Mouse (Mus musculus): Measurements from ENCODE around the gene Hmgb2. TPM values are rescaled to one million over a fixed set of nuclear protein-coding genes. Genes with fewer than 3 reads are reported as not detected.
A peak's percentile ranks its signal among the peaks of the same experiment; 100 is the strongest.
"Not testable (repeated sequence)": the region's sequence is repeated elsewhere in the genome, so short reads cannot be mapped to it uniquely, and the experiment has no call there.

Gene Hmgb2
- polyA plus RNA-seq (2017; shearing (Covaris generic)): 100 to 1,000 TPM; 214 to 242 TPM

GRCm38 (mm10) chr8:57511316-57512118 lies at the start of gene Hmgb2:
Hmgb2 (plus strand) TSS chr8:57511907.
- ATAC-seq: peak; percentile 94

GRCm38 (mm10) chr8:57462839-57463238 lies 48.9 kb upstream of the Hmgb2 start:
- ATAC-seq: no peak

DNA sequence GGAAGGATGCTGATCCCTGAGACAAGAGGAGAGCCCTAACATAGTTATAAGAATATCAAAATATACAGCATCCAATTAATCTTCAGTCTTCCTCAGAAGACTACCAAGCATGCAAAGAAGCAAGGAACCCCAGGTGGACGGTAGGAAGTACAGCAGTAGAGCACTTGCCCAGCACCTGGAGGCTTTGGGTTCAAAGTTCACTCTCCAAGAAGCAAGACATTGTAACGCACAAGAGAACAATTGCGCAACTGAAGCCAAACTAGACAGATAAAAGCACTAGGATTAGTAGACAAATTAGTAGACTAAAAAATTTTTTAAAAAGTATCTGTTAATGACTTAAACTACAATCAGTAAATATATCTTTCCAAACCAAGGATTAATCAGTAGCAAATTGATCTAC lies 48.0 kb upstream of the Hmgb2 start:
- no peak for ATAC-seq

- no peak for ATAC-seq
Measured at GRCm38 (mm10) chr8:57468624-57469023, 43.1 kb upstream of the Hmgb2 start.

DNA sequence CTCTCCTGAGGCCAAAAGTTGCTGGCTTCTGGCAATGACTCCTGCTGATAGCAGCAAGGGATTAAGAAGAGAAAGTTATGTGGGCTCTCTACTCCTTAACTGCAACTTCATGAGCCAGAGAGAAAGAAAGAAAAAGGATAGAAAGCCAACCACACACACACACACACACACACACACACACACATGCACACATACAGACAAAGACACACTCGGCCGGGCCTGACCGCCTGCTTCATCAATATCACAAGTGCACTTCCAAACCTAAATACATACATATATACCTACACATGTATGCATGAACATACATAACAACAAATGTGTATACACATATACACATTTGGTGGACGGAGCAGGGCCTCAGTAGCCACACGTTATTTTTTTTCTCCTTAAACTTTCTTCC lies 40.8 kb upstream of the Hmgb2 start:
- no peak for ATAC-seq

GRCm38 (mm10) chr8:57473751-57474150 lies 38.0 kb upstream of the Hmgb2 start:
- no peak for ATAC-seq

- ATAC-seq: no peak
Measured at GRCm38 (mm10) chr8:57478406-57478805, 33.3 kb upstream of the Hmgb2 start.

DNA sequence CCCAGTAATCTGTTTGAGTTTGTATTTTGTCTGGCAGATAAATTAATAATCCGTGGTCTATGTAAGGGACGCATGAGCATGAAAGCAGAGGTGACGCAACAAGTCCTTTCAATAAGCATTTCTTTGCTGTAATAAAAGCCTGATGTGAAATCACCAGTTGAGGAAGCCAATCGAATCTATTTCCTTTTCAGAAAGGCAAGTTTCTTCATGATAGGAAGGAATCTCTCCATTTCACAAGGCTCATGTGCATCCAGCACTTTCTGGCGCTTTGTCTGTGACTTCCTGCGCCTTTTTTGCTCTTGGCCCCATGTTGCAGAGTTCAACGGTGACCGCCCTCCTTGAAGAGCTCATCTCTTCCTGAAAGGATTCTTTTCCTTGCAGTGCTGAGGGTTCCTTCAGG lies 32.0 kb upstream of the Hmgb2 start:
- ATAC-seq: no peak

DNA sequence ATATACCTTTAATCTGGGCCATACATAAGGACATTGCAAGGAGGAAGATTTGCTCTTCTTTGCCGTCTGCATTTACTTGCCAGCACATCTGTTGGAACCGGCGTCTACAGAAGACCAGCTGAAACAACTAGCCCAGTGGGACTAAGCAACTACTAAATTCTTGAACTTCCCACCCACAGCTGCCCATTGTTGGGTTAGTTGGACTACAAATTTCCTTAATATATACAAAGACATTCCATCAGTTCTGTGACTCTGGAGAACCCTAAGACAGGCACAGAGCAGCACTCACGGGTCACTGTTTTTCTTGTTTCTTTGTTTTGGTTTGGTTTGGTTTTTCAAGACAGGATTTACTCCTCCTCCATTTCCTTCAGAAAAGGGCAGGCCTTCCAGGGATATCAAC lies 31.1 kb upstream of the Hmgb2 start:
- ATAC-seq: no peak

DNA sequence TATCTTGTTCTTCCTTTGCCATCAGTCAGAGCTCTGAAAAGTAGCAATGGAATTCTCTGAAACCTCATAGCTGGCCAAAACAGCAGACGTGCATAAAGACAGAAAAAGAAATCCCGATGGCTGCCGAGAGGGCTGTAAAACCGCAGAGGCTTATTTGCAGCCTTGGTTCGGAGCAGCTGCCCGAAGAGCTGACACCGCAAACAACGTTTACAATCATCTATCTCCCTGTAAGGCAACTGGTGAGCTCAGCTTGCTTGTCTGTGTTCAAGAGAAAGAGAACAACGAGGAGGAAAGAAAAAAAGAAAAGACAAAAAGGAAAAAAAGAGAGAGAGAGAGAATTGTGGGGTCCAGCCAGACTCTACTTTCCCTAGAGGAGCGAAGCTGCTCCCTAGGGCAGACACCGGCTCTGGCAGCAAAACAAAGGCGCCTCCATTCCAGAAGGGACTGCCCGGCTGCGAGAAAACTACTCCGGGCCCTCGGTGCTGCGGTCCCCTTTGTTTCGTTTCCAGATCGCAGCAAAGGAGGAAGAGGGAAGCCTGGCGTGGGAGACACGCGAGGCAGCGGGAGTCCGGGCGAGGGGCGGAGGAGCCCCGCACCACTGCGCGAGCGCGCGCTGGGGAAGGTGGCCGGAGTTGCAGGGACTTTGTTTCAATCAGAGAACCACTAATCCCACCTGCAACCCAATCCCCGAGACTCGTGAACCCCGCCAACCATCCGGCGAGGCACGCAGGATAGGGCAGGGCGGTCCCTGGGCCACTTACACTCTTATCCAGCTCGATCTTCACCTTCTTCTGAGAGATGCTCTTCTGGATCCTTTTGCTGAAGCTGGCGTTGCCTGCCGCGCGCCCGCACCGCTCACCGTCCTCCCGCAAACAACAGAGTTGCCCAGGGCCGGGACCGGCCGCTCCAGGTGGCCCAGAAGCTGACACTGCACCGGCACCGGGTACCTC lies 24.9 kb upstream of the Hmgb2 start:
- peak; percentile 14 for ATAC-seq

- ATAC-seq: peak; percentile 95
Measured at GRCm38 (mm10) chr8:57487441-57488155, 24.1 kb upstream of the Hmgb2 start, which contains the start of gene Sap30. Sap30 (minus strand) TSS chr8:57487860.

GRCm38 (mm10) chr8:57488312-57488765 lies 23.4 kb upstream of the Hmgb2 start:
- peak; percentile 47 for ATAC-seq

GRCm38 (mm10) chr8:57489366-57489765 lies 22.3 kb upstream of the Hmgb2 start:
- no peak for ATAC-seq

DNA sequence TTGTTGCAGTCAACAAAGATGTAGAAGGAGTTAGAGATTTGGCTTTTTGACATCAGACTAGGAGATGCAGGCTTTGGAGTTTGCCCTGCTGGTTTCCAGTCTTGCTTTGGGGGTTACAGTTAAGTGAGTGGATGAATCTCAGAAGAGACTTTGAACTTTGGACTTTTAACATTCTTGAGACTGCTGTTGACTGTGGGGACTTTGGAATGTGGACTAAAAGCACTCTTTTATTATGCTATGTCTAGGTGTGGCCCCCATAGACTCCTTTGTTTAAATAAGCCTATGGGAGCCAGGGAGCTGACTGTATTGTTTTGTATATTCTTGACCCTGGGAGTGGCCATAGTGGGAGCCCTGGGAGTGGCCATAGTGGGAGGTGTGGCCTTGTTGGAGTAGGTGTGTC lies 21.8 kb upstream of the Hmgb2 start:
- no peak for ATAC-seq

GRCm38 (mm10) chr8:57491873-57492272 lies 19.8 kb upstream of the Hmgb2 start:
- ATAC-seq: no peak

DNA sequence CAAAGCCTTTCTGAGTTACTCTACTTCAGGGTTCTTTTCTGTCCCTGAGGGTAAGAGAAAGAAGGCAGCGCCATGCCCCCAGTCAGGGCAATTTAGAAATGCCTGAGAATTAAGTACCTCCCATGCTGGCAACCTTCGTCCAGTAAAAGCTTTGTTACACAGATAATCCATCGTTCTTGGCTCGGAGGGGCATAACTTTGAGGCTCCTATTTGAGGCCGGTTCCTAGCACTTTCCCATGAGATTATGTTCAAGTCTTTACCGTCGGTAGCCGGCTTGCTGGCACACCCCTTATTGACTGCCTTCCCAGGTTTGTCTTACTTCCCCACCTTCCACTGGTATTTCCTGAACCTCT lies 13.2 kb upstream of the Hmgb2 start:
- no peak for ATAC-seq

- no peak for ATAC-seq
Measured at GRCm38 (mm10) chr8:57498847-57499511, 12.7 kb upstream of the Hmgb2 start.

DNA sequence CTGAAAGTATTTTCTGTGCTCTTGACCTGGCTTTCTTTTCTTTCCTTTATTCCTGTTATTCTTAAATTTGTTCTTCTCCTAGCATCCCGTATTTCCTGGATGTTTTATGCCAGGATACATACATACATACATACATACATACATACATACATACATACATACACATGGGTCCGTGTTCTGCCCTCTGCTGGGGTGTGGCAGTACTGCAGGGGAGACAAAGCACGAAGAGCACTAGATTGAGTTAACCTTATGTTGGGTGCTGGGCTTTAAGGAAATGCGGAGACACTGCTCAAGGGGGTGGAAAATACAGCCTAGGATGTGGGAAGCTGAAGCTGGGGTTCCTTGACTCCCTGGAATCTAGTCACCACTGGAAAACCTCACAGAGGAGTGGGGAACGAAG lies 8.1 kb upstream of the Hmgb2 start:
- peak; percentile 90 for ATAC-seq

DNA sequence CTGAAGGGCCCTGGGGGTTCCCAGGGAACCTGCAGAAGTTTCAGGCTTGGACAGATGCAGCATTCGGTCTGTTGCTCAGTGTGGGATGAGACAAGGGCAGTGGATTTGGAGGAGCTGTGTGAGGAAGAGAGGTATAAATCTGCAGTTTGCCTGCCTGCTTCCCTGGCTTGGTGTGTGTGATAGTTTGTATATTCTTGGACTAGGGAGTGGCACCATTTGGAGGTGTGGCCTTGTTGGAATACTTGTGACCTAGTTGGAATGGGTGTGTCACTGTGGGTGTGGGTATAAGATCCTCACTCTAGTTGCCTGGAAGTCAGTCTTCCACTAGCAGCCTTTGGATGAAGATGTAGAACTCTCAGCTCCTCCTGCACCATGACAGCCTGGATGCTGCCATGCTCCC lies 6.2 kb upstream of the Hmgb2 start:
- not testable (repeated sequence) for ATAC-seq

GRCm38 (mm10) chr8:57507556-57508063 lies 4.1 kb upstream of the Hmgb2 start:
- no peak for ATAC-seq

DNA sequence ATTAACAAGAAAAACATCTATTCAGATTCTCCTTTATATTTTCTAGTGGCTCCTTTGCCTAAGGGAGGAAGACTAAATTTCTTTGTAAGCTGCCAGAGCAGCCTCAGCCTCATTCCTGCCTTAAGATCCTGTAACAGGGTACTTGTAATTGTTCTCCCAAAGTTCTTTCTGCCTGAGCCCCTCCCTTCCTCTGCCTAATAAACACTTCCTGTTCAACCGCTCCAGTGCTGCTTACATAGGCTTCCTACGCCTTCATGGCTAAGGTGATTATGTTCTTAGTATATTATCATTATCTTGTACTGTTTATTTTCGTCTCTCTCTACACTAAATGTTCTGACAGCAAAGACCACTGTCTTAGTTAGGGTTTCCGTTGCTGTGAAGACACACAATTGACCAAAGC lies 3.0 kb upstream of the Hmgb2 start:
- no peak for ATAC-seq

DNA sequence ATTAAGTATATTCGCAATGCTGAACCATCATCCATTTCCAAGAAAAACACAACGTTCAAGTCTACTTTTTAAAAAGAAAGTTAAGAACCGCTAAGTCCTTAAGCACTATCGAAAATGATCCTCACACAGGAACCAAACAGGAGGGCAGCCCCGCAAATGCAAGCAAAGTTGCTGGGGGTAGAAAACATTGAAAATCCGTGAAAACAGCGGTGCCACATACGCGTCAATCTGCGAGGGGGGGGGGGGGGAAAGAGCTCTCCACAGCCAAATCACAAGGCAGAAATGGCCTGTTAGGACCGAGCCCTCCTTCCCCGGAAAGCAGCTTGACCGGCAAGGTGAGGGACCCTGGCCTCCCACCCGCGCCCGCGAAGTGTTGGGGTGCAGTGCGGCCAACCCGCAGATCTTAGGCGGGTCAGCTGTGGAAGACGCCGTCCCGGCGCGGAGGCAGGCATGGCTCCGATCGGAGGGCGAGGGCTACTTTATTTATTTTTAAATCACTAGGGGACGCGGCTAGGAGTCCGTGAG lies 854 bp upstream of the Hmgb2 start:
- ATAC-seq: no peak
